Mouse (Mus musculus): Measurements from ENCODE around the gene Slc30a2. TPM values are rescaled to one million over a fixed set of nuclear protein-coding genes. Genes with fewer than 3 reads are reported as not detected.

The Slc30a2 gene
- polyA plus RNA-seq, 1 experiment, result 0.51 TPM

DNA sequence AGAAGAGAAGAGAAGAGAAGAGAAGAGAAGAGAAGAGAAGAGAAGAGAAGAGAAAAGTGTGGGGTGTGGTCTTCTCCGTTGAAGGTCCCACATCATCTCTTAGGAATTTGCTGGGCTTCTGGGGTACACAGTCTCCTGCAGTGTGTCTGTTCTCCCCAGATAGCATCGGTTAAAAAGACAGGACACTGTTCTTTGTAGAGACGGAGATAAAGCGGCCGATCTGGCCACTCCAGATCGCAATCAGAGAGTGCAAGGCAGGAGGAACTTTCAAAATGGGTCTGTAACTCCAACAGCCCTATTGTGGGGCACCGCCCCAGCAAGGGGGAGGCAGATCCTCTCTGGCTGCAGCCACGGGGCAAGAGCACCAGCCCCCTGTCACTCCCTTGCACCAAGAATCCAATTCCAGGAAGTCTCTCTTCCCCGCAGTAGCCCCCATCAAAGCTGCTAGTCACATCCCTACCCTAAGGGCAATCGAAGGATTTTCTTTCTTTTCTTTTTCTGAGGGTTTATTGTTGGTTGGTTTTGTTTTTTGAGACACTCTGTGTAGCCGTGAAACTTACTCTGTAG lies 685 bp upstream of the Slc30a2 start:
- no peak for DNase-seq
- no peak overlapping the region for H3K4me3 ChIP-seq (replicated peaks; ENCODE audit: extremely low read depth, low read depth, low read length)
- peaks cover 2% of the 10 kb centered on the region; the same call in 1 of the 2 replicates for H3K4me1 ChIP-seq (ENCODE audit: control insufficient read depth, insufficient read depth, low read length)
- TF ChIP-seq POLR2A (IDR thresholded peaks at IDR 0.05; ENCODE audit: borderline replicate concordance, extremely low read depth, low read depth, low read length) (no peak), CTCF (IDR thresholded peaks at IDR 0.05; ENCODE audit: insufficient read depth, low read length) (no peak)
- WGBS, result 35% methylated on average over 11 of the region's 11 CpGs

DNA sequence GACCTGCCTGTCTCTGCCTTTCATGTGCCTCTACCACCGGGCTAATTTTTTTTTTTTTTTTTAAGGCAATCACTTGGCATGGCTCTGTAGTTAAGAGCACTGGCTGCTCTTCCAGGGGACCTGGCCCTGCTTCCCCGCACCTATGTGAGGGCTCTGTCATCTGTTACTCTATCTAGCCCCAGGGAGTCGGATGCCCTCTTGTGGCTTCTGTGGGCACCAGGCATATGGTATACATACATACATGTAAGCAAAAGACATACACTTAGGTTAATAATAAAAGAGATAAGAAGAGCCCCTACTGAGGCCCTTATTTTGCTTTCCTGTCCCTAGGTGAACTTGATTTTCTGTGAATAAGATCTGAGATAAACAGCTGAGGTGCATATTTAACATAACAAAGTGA lies 1.6 kb downstream of the Slc30a2 start:
- no peak for DNase-seq
- 46% methylated on average over 3 of the region's 3 CpGs for WGBS
- Histone ChIP-seq H3K4me1 (ENCODE audit: control insufficient read depth, insufficient read depth, low read length) (peaks cover 2% of the 10 kb centered on the region; the same call in 1 of the 2 replicates), H3K4me3 (replicated peaks; ENCODE audit: extremely low read depth, low read depth, low read length) (no peak overlapping the region)
- TF ChIP-seq POLR2A (IDR thresholded peaks at IDR 0.05; ENCODE audit: borderline replicate concordance, extremely low read depth, low read depth, low read length), result no peak
- no peak for TF ChIP-seq CTCF (IDR thresholded peaks at IDR 0.05; ENCODE audit: insufficient read depth, low read length)

DNA sequence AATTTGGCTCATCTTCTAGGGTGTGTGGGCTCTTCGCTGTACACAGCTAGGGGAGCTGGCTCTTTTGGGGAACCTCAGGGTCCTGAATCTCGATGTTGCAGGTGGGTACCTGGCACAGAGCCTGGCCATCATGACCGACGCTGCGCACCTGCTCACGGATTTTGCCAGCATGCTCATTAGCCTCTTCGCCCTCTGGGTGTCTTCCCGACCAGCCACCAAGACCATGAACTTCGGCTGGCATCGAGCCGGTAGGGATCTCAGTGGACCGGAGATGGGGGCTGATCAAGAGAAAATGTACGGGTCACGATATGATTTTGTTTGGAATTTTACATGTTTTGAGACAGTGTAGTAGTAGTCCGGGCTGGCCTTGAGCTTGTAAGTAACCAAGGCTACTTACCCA lies 2.8 kb downstream of the Slc30a2 start:
- H3K4me1 ChIP-seq (ENCODE audit: control insufficient read depth, insufficient read depth, low read length), result peaks cover 2% of the 10 kb centered on the region; the same call in 1 of the 2 replicates
- no peak overlapping the region for H3K4me3 ChIP-seq (replicated peaks; ENCODE audit: extremely low read depth, low read depth, low read length)
- no peak for DNase-seq
- TF ChIP-seq CTCF (IDR thresholded peaks at IDR 0.05; ENCODE audit: insufficient read depth, low read length) (no peak), POLR2A (IDR thresholded peaks at IDR 0.05; ENCODE audit: borderline replicate concordance, extremely low read depth, low read depth, low read length) (no peak)
- 89% methylated on average over 15 of the region's 15 CpGs for WGBS

DNA sequence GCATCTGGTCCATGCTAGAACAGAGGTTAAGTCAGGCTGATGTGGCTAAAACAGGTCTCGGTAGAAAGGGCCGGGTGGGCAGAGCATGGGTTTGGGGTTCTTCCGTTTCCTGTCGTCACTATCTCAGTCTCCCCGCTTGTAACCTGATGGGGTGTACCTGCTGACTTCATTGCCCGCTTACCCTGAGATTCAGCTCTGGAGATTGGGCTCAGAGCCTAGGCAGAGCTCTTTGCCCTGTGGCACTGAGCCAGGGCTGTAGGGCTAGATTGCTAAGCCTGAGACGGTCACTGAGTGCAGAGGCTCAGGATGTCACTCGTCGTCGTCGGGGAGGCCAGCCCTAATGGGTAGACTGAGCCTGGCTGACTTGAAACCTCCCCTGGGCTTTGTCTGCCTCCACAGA lies 5.1 kb downstream of the Slc30a2 start:
- H3K4me3 ChIP-seq (replicated peaks; ENCODE audit: extremely low read depth, low read depth, low read length), result no peak overlapping the region
- peak; percentile 46 for DNase-seq
- peaks cover 2% of the 10 kb centered on the region; the same call in 1 of the 2 replicates for H3K4me1 ChIP-seq (ENCODE audit: control insufficient read depth, insufficient read depth, low read length)
- WGBS, result 58% methylated on average over 11 of the region's 11 CpGs
- TF ChIP-seq CTCF (IDR thresholded peaks at IDR 0.05; ENCODE audit: insufficient read depth, low read length) (no peak), POLR2A (IDR thresholded peaks at IDR 0.05; ENCODE audit: borderline replicate concordance, extremely low read depth, low read depth, low read length) (no peak)

DNA sequence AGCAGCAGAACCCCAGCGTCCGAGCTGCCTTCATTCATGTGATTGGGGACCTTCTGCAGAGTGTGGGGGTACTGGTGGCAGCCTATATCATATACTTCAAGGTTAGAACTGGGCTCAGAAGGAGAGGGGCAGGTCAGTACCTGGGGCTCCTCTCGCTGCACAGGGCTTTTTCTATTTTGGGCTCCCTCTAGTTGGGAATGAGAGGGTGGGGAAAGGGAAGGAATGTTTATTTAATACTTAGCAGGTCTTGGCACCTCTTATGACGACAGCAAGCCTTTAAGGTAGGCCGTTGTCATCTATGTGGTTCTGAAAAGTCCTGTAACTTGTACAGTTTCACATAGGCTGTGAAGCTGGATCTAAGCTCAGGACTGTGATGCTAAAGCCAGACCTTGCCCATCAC lies 5.6 kb downstream of the Slc30a2 start:
- TF ChIP-seq CTCF (IDR thresholded peaks at IDR 0.05; ENCODE audit: insufficient read depth, low read length), result no peak
- TF ChIP-seq POLR2A (IDR thresholded peaks at IDR 0.05; ENCODE audit: borderline replicate concordance, extremely low read depth, low read depth, low read length), result no peak
- 59% methylated on average over 5 of the region's 5 CpGs for WGBS
- no peak for DNase-seq
- H3K4me3 ChIP-seq (replicated peaks; ENCODE audit: extremely low read depth, low read depth, low read length), result no peak overlapping the region
- H3K4me1 ChIP-seq (ENCODE audit: control insufficient read depth, insufficient read depth, low read length), result no peaks in the 10 kb centered on the region

DNA sequence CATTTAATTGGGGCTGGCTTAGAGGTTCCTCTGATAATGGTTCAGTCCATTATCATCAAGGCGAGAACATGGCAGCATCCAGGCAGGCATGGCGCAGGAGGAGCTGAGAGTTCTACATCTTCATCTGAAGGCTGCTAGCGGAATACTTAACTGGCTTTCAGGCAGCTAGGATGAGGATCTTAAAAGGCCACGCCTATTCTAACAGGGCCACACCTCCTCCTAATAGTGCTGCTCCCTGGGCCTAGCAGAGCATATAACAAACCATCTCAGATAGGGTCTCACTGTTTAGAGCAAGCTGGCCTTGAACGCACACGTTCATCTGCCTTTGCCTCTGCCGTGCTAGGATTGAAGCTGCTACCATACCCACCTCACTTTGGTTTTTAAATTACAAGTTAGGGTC lies 6.8 kb downstream of the Slc30a2 start:
- WGBS, result 91% methylated on average over 7 of the region's 7 CpGs
- TF ChIP-seq CTCF (IDR thresholded peaks at IDR 0.05; ENCODE audit: insufficient read depth, low read length) (no peak), POLR2A (IDR thresholded peaks at IDR 0.05; ENCODE audit: borderline replicate concordance, extremely low read depth, low read depth, low read length) (no peak)
- DNase-seq, result no peak
- Histone ChIP-seq H3K4me3 (replicated peaks; ENCODE audit: extremely low read depth, low read depth, low read length) (no peak overlapping the region), H3K4me1 (ENCODE audit: control insufficient read depth, insufficient read depth, low read length) (no peaks in the 10 kb centered on the region)

DNA sequence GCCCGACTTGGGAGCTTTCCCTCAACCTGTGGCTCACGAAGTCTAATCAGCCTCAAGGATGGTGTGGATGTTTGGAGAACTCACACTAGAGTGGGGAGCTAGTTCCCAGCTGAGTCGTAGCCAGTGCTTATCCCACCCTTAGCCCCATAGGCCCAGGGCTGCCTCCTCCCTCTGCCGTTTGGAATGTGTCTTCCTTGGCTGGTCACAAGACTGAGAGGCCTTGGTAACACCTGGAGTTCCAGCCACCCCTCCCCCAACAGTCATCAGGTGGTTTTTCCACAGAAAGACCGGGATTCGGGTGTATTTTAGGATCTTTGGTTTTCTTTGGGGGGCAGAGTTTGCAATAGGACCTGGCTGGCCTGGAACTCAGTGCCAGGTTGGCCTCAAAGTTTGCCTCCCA lies 7.7 kb downstream of the Slc30a2 start:
- TF ChIP-seq POLR2A (IDR thresholded peaks at IDR 0.05; ENCODE audit: borderline replicate concordance, extremely low read depth, low read depth, low read length) (no peak), CTCF (IDR thresholded peaks at IDR 0.05; ENCODE audit: insufficient read depth, low read length) (no peak)
- DNase-seq, result no peak
- WGBS, result 79% methylated on average over 6 of the region's 6 CpGs
- Histone ChIP-seq H3K4me1 (ENCODE audit: control insufficient read depth, insufficient read depth, low read length) (peaks cover 2% of the 10 kb centered on the region; the same call in 1 of the 2 replicates), H3K4me3 (replicated peaks; ENCODE audit: extremely low read depth, low read depth, low read length) (no peak overlapping the region)

DNA sequence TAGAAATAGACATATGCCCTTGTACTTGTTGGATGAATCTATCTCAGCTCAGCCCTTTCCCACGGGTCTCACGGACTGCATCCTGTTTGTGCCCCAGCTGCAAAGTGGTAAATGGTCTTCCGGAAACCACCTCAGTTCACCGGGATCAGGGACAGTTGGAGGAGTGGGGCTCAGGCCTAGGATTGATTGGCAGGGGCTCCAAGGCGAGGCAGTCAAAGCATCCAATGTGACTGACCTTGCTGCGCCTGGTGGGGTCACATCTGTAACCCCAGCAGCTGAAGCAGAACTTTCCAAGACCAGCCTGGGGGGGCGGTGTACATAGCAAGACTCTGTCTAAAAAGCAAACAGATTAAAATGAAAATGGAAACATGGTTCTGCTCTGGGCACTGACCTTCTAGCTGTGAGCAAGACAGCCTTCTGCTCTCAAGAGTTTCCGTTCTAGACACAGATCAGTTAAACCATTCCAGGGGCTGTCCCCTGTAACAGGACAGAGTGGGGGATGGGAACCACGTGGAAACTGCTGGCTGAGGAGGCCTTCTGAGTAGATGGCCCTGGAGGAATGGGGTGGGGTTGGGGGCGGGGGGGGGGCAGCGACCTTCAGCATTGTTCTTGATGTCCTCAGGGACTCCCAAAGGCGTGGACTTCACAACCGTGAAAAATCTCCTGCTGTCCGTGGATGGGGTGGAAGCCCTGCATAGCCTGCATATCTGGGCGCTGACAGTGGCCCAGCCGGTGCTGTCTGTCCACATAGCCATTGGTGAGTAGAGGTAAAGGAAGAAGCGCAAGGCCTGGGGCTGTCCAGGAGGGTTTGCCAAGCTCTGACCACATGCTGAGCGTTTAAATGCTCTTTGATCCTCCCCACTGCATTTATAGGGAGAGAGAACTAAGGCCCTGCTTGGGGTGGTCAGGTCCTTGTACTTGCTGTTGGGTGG lies 8.6 kb downstream of the Slc30a2 start:
- no peak for TF ChIP-seq POLR2A (IDR thresholded peaks at IDR 0.05; ENCODE audit: borderline replicate concordance, extremely low read depth, low read depth, low read length)
- no peak for TF ChIP-seq CTCF (IDR thresholded peaks at IDR 0.05; ENCODE audit: insufficient read depth, low read length)
- DNase-seq, result no peak
- 42% methylated on average over 18 of the region's 18 CpGs for whole genome bisulfite sequencing
- no peak overlapping the region for H3K4me3 ChIP-seq (replicated peaks; ENCODE audit: extremely low read depth, low read depth, low read length)
- peaks cover 3% of the 10 kb centered on the region; the same call in 1 of the 2 replicates for H3K4me1 ChIP-seq (ENCODE audit: control insufficient read depth, insufficient read depth, low read length)

DNA sequence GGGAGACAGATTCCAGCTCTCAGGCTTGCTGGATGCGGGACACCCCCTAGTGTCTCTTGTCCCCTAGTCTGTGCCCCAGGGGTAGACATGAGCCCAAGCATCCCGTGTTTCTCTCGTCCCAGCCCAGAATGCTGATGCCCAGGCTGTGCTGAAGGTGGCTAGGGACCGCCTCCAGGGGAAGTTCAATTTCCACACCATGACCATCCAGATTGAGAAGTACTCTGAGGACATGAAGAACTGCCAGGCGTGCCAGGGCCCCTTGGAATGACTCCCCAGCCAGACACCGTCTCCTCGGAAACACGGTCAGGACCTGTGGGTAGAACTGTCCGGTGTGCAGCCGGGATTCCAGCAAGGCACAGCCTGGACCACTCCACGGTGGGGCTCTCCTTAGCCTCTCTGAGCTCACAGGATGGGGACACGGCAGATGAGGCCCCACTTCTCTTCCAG lies 9.3 kb downstream of the Slc30a2 start:
- no peak for TF ChIP-seq POLR2A (IDR thresholded peaks at IDR 0.05; ENCODE audit: borderline replicate concordance, extremely low read depth, low read depth, low read length)
- no peak for TF ChIP-seq CTCF (IDR thresholded peaks at IDR 0.05; ENCODE audit: insufficient read depth, low read length)
- 78% methylated on average over 12 of the region's 12 CpGs for WGBS
- H3K4me3 ChIP-seq (replicated peaks; ENCODE audit: extremely low read depth, low read depth, low read length), result no peak overlapping the region
- no peak for DNase-seq
- H3K4me1 ChIP-seq (ENCODE audit: control insufficient read depth, insufficient read depth, low read length), result peaks cover 5% of the 10 kb centered on the region
